Mouse (Mus musculus) hindbrain, embryonic 16.5 days (tissue): ENCODE data around the gene Coro2a. TPM values are rescaled to one million over a fixed set of nuclear protein-coding genes. Genes with fewer than 3 reads are reported as not detected.
"Not testable (repeated sequence)": the region's sequence is repeated elsewhere in the genome, so short reads cannot be mapped to it uniquely, and the experiment has no call there.

ENCODE experiments used
- ATAC-seq: fragments of 200-750 bp; cut with Nextera tagmentation; 2 replicates; pipeline ENCODE4 v1.8.0; 2017; ENCODE audit warnings: moderate TSS enrichment, moderate library complexity
- H3K27ac ChIP-seq: fragments of 300-500 bp; sonication (generic); 2 replicates; pipeline ENCODE4 v1.5.1; 2014; ENCODE audit warnings: low read depth, mild to moderate bottlenecking, control low read depth, low read length, moderate library complexity
- H3K27me3 ChIP-seq: fragments of 300-500 bp; sonication (generic); replicated peaks from 2 replicates; pipeline ENCODE4 v1.6.1; 2014; ENCODE audit warnings: low read length; ENCODE audit not compliant: control insufficient read depth, insufficient read depth
- H3K36me3 ChIP-seq: fragments of 300-500 bp; sonication (generic); 2 replicates; pipeline ENCODE4 v1.6.1; 2014; ENCODE audit warnings: mild to moderate bottlenecking, low read length, moderate library complexity, mixed read lengths; ENCODE audit not compliant: control insufficient read depth, insufficient read depth
- H3K4me1 ChIP-seq: fragments of 300-500 bp; sonication (generic); 2 replicates; pipeline ENCODE4 v1.6.1; 2014; ENCODE audit warnings: low read depth, low read length; ENCODE audit not compliant: control insufficient read depth, insufficient read depth
- H3K4me2 ChIP-seq: fragments of 300-500 bp; sonication (generic); 2 replicates; pipeline ENCODE4 v1.6.1; 2014; ENCODE audit warnings: mild to moderate bottlenecking, low read length, control low read depth, moderate library complexity
- H3K4me3 ChIP-seq: fragments of 300-500 bp; sonication (generic); 2 replicates; pipeline ENCODE4 v1.5.1; 2014; ENCODE audit warnings: mild to moderate bottlenecking, low read length, control low read depth, moderate library complexity
- H3K9ac ChIP-seq: fragments of 300-500 bp; sonication (generic); 2 replicates; pipeline ENCODE4 v1.6.1; 2014; ENCODE audit warnings: low read depth, mild to moderate bottlenecking, control low read depth, low read length, moderate library complexity
- H3K9me3 ChIP-seq: fragments of 300-500 bp; sonication (generic); 2 replicates; pipeline ENCODE4 v1.6.1; 2014; ENCODE audit warnings: mild to moderate bottlenecking, low read length, moderate library complexity; ENCODE audit not compliant: control insufficient read depth
- WGBS: fragments of 180-500 bp; shearing (Covaris S2); extraction: QIAGEN DNeasy Blood & Tissue Kit; methylation state at CpG from one replicate; pipeline ENCODE4 v1.1.7; 2014; 5-methylcytosine and 5-hydroxymethylcytosine counted together
- polyA plus RNA-seq: library from polyadenylated mRNA; unstranded; fragments of >200 nt; fragmentation: Nextera tagmentation; extraction: Ambion mirVana; gene quantifications from 2 replicates; pipeline ENCODE4 v1.2.1, GENCODE M21; 2015

Coro2a gene
- polyA plus RNA-seq, 1 experiment from 2014 or later, result 7.9 TPM

DNA sequence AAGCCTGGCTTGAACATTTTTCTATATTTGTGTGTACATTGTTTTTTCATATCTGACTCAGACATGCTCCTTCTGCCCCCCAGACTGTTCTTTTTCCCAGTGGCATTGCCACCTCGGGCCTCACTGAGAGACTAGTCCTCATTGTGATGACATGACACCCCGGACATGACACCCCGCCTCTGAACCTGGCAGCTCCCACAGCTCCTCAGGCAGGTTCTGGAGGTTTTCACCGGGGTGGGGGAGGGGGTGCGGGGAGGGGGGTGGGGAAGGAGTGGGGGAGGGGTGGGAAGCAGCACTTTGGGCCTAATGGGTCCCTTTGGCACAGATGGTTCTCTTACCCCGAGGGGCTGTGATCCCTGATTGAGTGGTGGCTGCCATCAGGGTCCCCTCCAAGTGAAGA lies 8.5 kb downstream of the Coro2a start:
- Histone ChIP-seq H3K4me3 (no peak overlapping the region), H3K9me3 (no peaks in the 10 kb centered on the region), H3K4me2 (no peak overlapping the region), H3K27me3 (no peaks in the 10 kb centered on the region), H3K36me3 (no peaks in the 10 kb centered on the region), H3K27ac (no peak overlapping the region), H3K4me1 (no peaks in the 10 kb centered on the region), H3K9ac (no peak overlapping the region)
- ATAC-seq, result no peak
- 41% methylated on average over 5 of the region's 6 CpGs for WGBS

DNA sequence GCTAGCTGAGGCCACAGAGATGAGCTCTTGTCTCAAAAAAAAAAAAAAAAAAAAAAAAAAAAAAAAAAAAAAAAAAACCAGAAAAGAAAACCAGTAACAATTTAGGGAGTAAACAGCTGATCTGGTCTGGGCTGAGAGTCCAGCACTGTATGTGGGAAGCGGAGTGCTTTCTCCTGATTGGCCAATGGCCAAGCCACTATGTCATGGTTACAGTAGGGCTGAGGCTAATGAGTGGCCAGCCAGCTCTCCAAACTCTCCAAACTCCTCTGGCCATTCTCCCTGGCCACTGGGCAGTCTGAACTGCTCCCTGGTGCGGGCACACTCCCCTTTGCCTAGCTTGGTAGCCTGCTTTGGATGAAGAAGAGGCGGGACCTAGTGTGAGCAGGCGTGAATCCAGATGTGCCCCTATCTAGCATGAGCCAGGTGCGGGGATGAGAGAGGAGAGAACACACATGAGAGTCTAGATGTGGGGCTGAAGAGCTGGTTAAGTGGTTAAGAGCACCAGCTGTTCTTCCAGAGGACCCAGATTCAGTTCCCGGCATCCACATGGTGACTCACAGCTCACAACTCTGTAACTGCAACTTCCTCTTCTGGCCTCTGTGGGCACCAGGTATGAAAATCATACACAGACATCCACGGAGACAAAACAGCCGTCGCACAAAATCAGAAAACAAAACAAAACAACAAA lies 10.0 kb downstream of the Coro2a start:
- no peaks in the 10 kb centered on the region for H3K4me1 ChIP-seq
- 88% methylated on average over 9 of the region's 9 CpGs for WGBS
- no peak overlapping the region for H3K9ac ChIP-seq
- no peaks in the 10 kb centered on the region for H3K36me3 ChIP-seq
- H3K27ac ChIP-seq, result no peak overlapping the region
- H3K9me3 ChIP-seq, result no peaks in the 10 kb centered on the region
- H3K4me3 ChIP-seq, result no peak overlapping the region
- no peaks in the 10 kb centered on the region for H3K27me3 ChIP-seq
- H3K4me2 ChIP-seq, result no peak overlapping the region
- no peak; the same call in 1 of the 2 replicates for ATAC-seq

DNA sequence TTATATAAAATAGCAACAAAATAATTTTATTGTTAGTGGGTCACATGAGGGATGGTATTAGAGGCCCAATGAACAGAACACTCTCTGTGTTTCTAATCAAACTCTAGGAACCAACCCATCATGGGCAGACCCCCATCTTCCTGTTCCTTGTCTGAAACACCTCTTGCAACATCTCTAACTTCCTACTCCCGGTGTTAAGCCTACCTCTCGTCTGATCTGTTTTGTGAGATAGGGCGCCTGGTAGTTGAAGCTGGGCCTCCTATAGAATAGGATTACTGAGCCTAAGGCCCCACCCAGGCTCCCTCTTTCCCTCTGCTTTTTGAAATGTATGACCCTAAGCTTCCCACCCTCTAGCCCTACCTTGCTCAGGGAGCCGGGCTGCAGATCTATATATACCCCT lies 11.2 kb downstream of the Coro2a start:
- Histone ChIP-seq H3K4me2 (no peak overlapping the region), H3K27ac (no peak overlapping the region), H3K4me1 (no peaks in the 10 kb centered on the region), H3K9ac (no peak overlapping the region), H3K9me3 (no peaks in the 10 kb centered on the region), H3K36me3 (no peaks in the 10 kb centered on the region), H3K4me3 (no peak overlapping the region), H3K27me3 (no peaks in the 10 kb centered on the region)
- ATAC-seq, result no peak
- 67% methylated on average over 4 of the region's 4 CpGs for WGBS

DNA sequence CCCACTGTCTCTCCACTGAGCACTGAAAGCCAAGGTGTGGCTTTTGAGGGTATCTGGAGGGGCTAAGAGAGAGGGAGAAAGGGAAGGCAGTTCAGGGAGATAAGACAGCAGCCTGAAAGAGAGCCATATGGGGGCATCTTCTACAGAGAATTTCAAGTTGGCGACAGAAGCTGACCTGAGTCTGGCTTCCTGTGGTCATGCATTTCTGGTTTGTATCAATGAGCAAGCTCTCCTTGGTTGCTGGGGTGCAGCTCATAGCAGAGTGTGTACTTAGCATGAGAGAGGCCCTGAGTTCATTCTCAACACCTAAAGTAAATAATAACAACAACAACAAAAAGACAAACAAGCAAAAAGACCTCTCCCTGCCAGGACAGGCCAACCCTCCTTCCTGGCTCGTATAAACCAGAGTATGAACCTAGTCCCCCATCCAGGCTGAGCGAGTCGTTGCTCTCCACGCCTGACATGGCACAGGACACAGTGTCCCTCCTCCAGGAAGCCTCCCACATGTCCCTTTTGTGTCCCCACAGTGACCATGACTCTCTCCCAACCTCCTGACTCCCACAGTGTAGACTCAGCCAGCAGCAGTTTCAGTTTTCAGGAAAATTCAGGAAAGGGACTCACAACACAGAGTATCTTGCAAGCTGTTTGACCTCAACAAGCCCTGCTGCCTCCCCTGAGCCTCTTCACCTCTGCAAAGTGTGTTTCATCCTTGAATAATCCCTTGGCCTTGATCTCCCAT lies 11.9 kb downstream of the Coro2a start:
- H3K9ac ChIP-seq, result no peak overlapping the region
- no peaks in the 10 kb centered on the region for H3K36me3 ChIP-seq
- no peaks in the 10 kb centered on the region for H3K4me1 ChIP-seq
- no peak for ATAC-seq
- H3K4me2 ChIP-seq, result no peak overlapping the region
- no peak overlapping the region for H3K4me3 ChIP-seq
- WGBS, result 65% methylated on average over 5 of the region's 5 CpGs
- no peak overlapping the region for H3K27ac ChIP-seq
- H3K27me3 ChIP-seq, result no peaks in the 10 kb centered on the region
- H3K9me3 ChIP-seq, result no peaks in the 10 kb centered on the region

DNA sequence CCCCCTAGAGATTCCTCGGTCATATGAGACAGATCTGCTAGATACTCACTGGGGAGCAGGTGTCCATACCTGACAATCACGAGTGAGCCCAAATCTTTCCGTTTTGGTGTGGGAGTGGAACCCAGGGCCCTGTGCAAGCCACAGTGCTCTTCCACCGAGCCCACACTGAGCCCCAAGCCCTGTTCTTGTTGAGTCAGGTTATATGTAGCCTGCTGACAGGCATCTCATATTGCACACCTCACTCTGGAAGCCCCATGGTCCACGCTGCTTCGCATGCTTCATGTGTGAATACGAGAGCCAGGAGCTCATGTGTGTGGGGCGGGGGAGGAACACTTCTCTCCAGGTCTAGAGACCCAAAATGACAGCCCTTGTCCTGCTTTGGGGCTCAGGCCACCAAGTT lies 12.9 kb downstream of the Coro2a start:
- Histone ChIP-seq H3K27me3 (no peaks in the 10 kb centered on the region), H3K4me1 (no peaks in the 10 kb centered on the region), H3K27ac (no peak overlapping the region), H3K36me3 (no peaks in the 10 kb centered on the region), H3K9me3 (no peaks in the 10 kb centered on the region), H3K4me2 (no peak overlapping the region), H3K4me3 (no peak overlapping the region), H3K9ac (no peak overlapping the region)
- WGBS, result 84% methylated on average over 8 of the region's 8 CpGs
- ATAC-seq, result no peak

DNA sequence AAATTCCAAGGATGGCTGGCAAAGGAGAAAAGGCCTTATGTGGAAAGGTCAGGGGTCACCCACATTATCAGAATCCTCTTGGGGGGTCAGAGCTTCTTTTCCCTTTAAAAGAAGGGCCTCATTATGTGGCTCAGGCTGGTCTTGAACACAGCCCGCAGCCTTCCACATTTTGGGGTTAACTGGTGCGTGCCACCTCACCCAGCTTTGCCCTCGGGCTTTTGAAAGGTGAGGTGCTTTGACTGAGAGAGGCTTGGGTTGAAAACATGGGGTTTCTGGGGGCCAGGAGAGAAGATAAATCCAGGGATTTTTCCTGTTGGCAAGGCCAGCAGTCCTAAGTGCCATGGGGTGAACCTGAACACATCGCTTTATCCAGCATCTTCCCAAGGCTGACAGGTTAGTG lies 15.5 kb downstream of the Coro2a start:
- H3K27me3 ChIP-seq, result no peaks in the 10 kb centered on the region
- no peaks in the 10 kb centered on the region for H3K4me1 ChIP-seq
- H3K27ac ChIP-seq, result no peak overlapping the region
- WGBS, result 79% methylated on average over 4 of the region's 4 CpGs
- H3K36me3 ChIP-seq, result no peaks in the 10 kb centered on the region
- H3K9ac ChIP-seq, result no peak overlapping the region
- peaks cover 3% of the 10 kb centered on the region; the same call in 1 of the 2 replicates for H3K9me3 ChIP-seq
- H3K4me3 ChIP-seq, result no peak overlapping the region
- no peak for ATAC-seq
- H3K4me2 ChIP-seq, result no peak overlapping the region

DNA sequence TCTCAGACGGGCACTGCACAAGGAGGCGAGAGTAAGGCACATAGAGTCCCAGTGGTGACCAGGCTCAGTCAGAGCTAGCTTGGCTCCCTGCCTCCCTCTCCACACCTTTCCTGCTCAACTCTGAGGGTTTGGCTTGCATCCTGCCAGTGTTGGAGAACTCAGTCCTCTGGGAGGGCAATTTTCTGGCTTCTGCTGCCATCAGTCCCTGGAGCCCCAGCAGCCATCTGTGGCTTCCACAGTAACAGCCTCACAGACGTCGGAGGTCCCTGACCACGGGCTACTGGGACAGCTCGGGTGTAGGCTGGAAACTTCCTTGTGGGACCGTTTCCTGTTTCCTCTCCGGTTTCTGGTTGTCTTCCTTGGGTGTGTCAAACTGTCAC lies 16.2 kb downstream of the Coro2a start:
- H3K9me3 ChIP-seq, result peaks cover 7% of the 10 kb centered on the region; the same call in 1 of the 2 replicates
- ATAC-seq, result no peak
- no peaks in the 10 kb centered on the region for H3K27me3 ChIP-seq
- 77% methylated on average over 8 of the region's 8 CpGs for WGBS
- no peak overlapping the region for H3K27ac ChIP-seq
- no peak overlapping the region for H3K4me3 ChIP-seq
- H3K9ac ChIP-seq, result no peak overlapping the region
- no peaks in the 10 kb centered on the region for H3K4me1 ChIP-seq
- no peak overlapping the region for H3K4me2 ChIP-seq
- H3K36me3 ChIP-seq, result no peaks in the 10 kb centered on the region

DNA sequence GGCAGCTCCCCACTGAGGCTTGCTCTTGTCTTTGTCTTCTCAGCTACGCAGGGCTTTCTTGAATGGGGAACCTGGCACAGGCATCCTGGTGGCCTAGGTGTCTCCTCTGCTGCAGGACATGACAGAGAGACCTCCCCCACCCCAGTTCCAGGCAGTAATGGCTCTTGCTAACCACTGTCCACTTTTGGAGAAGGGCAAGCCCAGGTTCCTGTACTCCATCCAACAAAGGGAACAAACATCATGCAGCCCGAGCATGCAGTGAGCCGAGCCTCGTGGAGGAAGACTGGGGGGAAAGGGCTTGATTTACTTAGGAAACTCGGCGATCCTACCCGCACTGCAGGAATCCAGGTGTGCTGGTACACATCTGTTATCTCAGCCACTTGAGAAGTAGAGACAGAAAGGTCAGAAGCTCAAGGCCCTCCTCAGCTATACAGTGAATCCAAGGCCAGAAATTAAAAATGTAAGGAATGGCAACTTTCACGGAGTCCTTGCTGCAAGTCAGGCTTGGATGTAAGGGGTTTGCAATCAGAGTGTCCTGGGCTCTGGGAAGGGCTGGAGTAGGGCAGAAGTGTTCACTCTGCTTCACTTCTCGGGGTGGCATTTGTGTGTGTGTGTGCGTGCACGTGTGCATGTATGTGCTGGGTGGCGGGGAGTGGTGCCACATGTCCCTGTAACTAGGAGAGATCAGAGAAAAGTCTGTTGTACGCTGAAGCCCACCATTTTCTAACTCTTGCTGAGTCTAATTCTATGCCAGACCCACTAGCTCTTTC lies 16.8 kb downstream of the Coro2a start:
- Histone ChIP-seq H3K4me2 (no peak overlapping the region), H3K4me1 (no peaks in the 10 kb centered on the region), H3K27ac (no peak overlapping the region), H3K4me3 (no peak overlapping the region), H3K27me3 (no peaks in the 10 kb centered on the region), H3K36me3 (no peaks in the 10 kb centered on the region), H3K9me3 (peaks cover 9% of the 10 kb centered on the region; the same call in 1 of the 2 replicates), H3K9ac (no peak overlapping the region)
- WGBS, result 77% methylated on average over 13 of the region's 13 CpGs
- no peak for ATAC-seq

DNA sequence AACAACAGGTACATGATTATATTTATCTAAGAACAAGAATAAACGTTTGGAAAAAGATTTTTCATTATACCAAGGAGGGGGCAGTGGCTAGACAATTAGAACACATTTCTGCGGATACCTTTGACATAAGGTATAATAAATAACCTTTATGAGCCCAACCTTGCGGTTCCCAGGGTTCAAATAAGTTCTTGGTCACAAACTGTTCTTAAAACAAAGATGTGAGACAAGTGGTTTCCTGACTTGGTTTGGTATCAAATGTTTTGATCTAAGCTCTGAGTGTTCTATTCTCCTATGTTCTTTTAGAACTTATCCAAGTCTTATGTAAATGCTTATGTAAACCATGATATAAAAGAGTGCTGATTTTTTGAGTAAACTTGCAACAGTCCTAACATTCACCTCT lies 17.5 kb downstream of the Coro2a start:
- 88% methylated on average over 3 of the region's 3 CpGs for WGBS
- H3K9me3 ChIP-seq, H3K4me1 ChIP-seq, H3K27ac ChIP-seq, H3K36me3 ChIP-seq, H3K4me3 ChIP-seq, H3K4me2 ChIP-seq, H3K27me3 ChIP-seq, H3K9ac ChIP-seq, ATAC-seq: not testable (repeated sequence)
